Mouse (Mus musculus) layer of hippocampus, adult 9-10 months (tissue): ENCODE data around the gene Smpdl3b.
"Not testable (repeated sequence)": the region's sequence is repeated elsewhere in the genome, so short reads cannot be mapped to it uniquely, and the experiment has no call there.

Experiments used
- DNase-seq: peaks from one replicate; pipeline ENCODE4 v3.0.0; 2022; ENCODE audit warnings: low spot score

Gene Smpdl3b

GRCm38 (mm10) chr4:132756974-132757373, at the start of gene Smpdl3b:
Gene Smpdl3b, minus strand, starts transcription at chr4:132757252.
- no peak for DNase-seq

- DNase-seq, result no peak
Measured at GRCm38 (mm10) chr4:132806620-132807191, 49.7 kb upstream of the Smpdl3b start.

GRCm38 (mm10) chr4:132805599-132806197, 48.6 kb upstream of the Smpdl3b start:
- DNase-seq, result no peak

- no peak for DNase-seq
Measured at GRCm38 (mm10) chr4:132805146-132805545, 48.1 kb upstream of the Smpdl3b start.

- DNase-seq, result no peak
Measured at GRCm38 (mm10) chr4:132804331-132804730, 47.3 kb upstream of the Smpdl3b start.

GRCm38 (mm10) chr4:132803876-132804275, 46.8 kb upstream of the Smpdl3b start:
- DNase-seq, result no peak

GRCm38 (mm10) chr4:132803212-132803611, 46.2 kb upstream of the Smpdl3b start:
- DNase-seq, result no peak

- DNase-seq, result no peak
Measured at GRCm38 (mm10) chr4:132802171-132802637, 45.2 kb upstream of the Smpdl3b start.

- DNase-seq, result no peak
Measured at GRCm38 (mm10) chr4:132801176-132802077, 44.4 kb upstream of the Smpdl3b start.

GRCm38 (mm10) chr4:132799845-132800244, 42.8 kb upstream of the Smpdl3b start:
- no peak for DNase-seq

GRCm38 (mm10) chr4:132798666-132799065, 41.6 kb upstream of the Smpdl3b start:
- DNase-seq, result not testable (repeated sequence)

GRCm38 (mm10) chr4:132798028-132798427, 41.0 kb upstream of the Smpdl3b start:
- no peak for DNase-seq

- DNase-seq, result no peak
Measured at GRCm38 (mm10) chr4:132797461-132797860, 40.4 kb upstream of the Smpdl3b start.

- no peak for DNase-seq
Measured at GRCm38 (mm10) chr4:132796196-132796886, 39.3 kb upstream of the Smpdl3b start, which contains the start of gene Themis2. Gene Themis2, minus strand, starts transcription at chr4:132796387.

GRCm38 (mm10) chr4:132795171-132795570, 38.1 kb upstream of the Smpdl3b start:
- no peak for DNase-seq

GRCm38 (mm10) chr4:132794760-132795159, 37.7 kb upstream of the Smpdl3b start:
- DNase-seq, result no peak

- DNase-seq, result no peak
Measured at GRCm38 (mm10) chr4:132794028-132794427, 37.0 kb upstream of the Smpdl3b start.

- DNase-seq, result not testable (repeated sequence)
Measured at GRCm38 (mm10) chr4:132793322-132794004, 36.4 kb upstream of the Smpdl3b start.

- no peak for DNase-seq
Measured at GRCm38 (mm10) chr4:132789731-132790130, 32.7 kb upstream of the Smpdl3b start.

- DNase-seq, result no peak
Measured at GRCm38 (mm10) chr4:132785228-132785627, 28.2 kb upstream of the Smpdl3b start.

GRCm38 (mm10) chr4:132783732-132784131, 26.7 kb upstream of the Smpdl3b start:
- no peak for DNase-seq
